Mouse (Mus musculus) lung, postnatal 0 days (tissue): ENCODE measurements around the gene Slc39a7.

ENCODE experiments used
- CTCF ChIP-seq: IDR thresholded peaks from 2 replicates; pipeline ENCODE4 v1.5.1; 2016; ENCODE audit warnings: antibody characterized with exemption, mild to moderate bottlenecking
- EP300 ChIP-seq: IDR thresholded peaks from 2 replicates; pipeline ENCODE4 v1.6.1; 2016; ENCODE audit warnings: antibody characterized with exemption, mild to moderate bottlenecking, control low read depth

DNA sequence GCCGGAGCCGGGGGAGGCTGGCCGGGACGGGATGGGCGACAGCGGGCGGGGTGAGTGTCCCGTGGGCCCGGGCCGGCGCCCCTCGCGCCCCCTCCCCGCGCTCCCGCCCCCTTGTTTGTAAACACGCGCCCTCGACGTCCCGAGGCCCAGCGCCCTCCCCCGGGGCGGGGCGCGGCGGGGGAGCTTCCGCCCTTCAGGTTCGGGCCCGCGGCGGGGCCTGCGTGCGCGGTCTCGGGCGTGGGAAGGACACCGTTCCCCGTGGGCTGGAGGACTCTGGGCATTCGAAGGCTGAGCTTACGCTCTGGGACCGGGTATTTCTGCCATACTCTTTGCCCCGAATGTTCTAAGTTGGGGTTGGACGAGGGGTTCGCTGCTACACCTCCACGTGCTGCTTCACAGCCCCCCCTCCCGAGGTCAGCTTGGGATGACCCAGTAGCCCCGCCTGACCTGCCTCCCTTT lies 721 bp upstream of the Slc39a7 start:
- TF ChIP-seq EP300 = no peak
- TF ChIP-seq CTCF = no peak; the same call in 1 of the 2 replicates
